Mouse (Mus musculus) lung, postnatal 0 days (tissue): ENCODE data around the gene Ntn1.

Experiments used
- CTCF ChIP-seq: IDR thresholded peaks from 2 replicates; pipeline ENCODE4 v1.5.1; 2016; ENCODE audit warnings: antibody characterized with exemption, mild to moderate bottlenecking
- EP300 ChIP-seq: IDR thresholded peaks from 2 replicates; pipeline ENCODE4 v1.6.1; 2016; ENCODE audit warnings: antibody characterized with exemption, mild to moderate bottlenecking, control low read depth

DNA sequence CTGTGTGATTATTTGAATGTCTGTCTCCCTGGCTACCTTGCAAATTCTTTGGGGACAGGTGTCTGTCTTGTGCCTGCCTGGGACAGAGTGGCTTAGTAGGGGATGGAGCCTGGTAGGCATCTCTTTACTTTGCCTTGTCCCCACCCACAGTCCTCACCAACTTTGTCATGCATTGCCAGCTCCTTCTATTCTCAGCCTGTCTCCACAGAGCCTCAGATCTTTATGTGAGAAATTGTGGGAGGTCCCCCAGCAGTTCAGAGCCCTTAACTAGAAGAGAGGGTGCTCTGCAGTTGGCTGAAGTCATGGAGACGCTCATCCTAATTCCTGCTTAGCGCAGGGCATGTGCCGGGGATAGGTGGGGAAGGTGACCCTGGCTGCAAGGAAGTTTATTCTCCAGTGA, 215.0 kb downstream of the Ntn1 start:
- TF ChIP-seq CTCF = no peak
- TF ChIP-seq EP300 = no peak
